Mouse (Mus musculus): Measurements from ENCODE around the gene Slc35b1. TPM values are rescaled to one million over a fixed set of nuclear protein-coding genes. Genes with fewer than 3 reads are reported as not detected.

The Slc35b1 gene
- polyA plus RNA-seq, 1 experiment from 2014 or later, result 149 TPM

DNA sequence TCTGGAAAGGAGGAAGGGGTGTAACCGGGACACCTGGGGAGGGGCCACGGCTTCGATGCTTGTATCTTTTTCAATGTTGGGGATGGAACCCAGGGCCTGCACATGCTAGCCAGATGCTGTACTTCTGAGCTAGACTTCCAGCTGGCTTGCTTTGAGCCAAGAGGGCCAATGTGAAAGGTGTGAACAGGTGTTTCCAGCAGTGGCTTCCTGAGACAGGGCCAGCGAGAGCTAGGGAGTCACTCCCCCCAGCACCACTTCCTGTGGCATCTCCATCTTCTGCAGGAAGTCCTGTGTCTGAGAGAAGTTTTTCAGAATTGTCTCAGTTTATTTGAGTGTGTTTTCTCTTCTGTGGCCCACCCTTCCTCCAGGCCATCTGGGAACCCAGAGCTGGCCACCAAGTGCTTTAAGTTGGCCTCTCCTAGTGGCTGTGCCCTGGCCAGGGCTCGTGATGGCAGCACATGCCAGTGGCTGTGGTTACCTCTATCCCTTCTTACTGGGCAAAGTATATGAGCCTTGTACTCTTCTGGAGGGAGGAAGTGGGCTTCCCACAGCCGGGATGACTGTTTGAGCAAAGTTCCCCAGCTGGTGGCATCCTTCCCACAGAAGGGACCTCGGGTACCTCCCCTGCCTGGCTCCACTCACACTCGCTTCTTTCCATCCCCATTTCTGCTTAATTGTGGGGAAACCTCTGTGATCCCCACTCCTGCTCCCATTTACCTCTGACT is 17.3 kb upstream of the Slc35b1 start:
- H3K4me2 ChIP-seq (replicated peaks), result no peak overlapping the region
- H3K4me3 ChIP-seq (replicated peaks), result no peak overlapping the region
- H3K36me3 ChIP-seq, result no peaks in the 10 kb centered on the region
- no peak for ATAC-seq
- 85% methylated on average over 8 of the region's 8 CpGs for WGBS
- H3K27ac ChIP-seq, result no peak overlapping the region
- H3K27me3 ChIP-seq, result no peaks in the 10 kb centered on the region
- H3K9me3 ChIP-seq, result no peaks in the 10 kb centered on the region
- no peak overlapping the region for H3K9ac ChIP-seq (replicated peaks)
- H3K4me1 ChIP-seq (replicated peaks), result 0 out of 2 replicates have a peak, but pooled peaks cover 3% of the 10 kb centered on the region

DNA sequence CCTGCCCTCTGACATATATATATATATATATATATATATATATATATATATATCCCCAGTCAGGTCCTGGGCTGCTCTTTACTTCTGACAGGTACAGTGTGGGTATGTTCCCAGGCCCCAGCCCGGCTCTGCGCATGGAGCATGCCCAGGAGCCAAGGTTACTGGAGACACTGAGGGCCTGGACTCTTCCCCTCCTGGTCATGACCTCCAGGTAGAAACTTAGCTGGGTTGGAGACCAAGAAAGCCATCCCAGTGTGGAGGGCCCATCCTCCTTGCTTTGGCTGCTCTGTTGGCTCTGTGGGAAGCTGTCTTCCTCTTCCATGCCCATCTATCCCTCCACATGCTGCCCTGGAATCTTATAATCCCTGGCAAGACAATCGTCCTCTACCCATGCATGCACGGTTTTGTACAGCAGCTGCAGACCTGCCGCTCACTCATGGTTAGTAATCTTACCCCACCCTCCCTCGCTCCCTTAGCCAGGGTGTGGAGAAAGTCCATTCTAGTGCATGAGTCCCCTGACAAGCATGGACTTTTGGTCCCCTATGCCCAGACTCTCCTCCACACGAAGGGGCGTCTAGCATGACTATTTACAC is 16.2 kb upstream of the Slc35b1 start:
- 84% methylated on average over 8 of the region's 8 CpGs for WGBS
- ATAC-seq, result no peak
- Histone ChIP-seq H3K4me2 (replicated peaks) (no peak overlapping the region), H3K36me3 (0 out of 2 replicates have a peak, but pooled peaks cover 3% of the 10 kb centered on the region), H3K27ac (no peak overlapping the region), H3K9me3 (no peaks in the 10 kb centered on the region), H3K4me1 (replicated peaks) (0 out of 2 replicates have a peak, but pooled peaks cover 3% of the 10 kb centered on the region), H3K4me3 (replicated peaks) (no peak overlapping the region), H3K27me3 (no peaks in the 10 kb centered on the region), H3K9ac (replicated peaks) (no peak overlapping the region)

DNA sequence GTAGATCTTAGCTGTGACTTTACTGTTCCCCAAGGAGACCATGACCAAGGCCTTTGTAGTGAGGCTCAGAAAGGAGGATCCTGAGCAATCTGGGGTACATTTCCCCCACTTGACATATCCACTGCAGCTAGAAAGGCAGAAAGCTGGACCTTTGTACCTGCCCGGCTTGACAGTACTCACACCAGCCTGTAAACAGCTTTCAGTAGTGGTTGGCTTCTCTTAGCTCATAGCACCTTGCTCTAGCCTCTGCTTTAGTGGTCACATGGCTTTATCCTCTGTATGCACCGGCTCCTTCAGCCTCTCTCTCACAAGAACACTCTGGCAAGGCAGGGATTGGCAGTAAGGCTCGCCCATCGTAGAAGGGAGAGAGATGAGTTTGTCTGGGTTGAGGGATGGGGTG is 15.6 kb upstream of the Slc35b1 start:
- Histone ChIP-seq H3K9me3 (no peaks in the 10 kb centered on the region), H3K4me3 (replicated peaks) (no peak overlapping the region), H3K27ac (no peak overlapping the region), H3K4me2 (replicated peaks) (no peak overlapping the region), H3K36me3 (0 out of 2 replicates have a peak, but pooled peaks cover 4% of the 10 kb centered on the region), H3K9ac (replicated peaks) (no peak overlapping the region), H3K27me3 (no peaks in the 10 kb centered on the region), H3K4me1 (replicated peaks) (0 out of 2 replicates have a peak, but pooled peaks cover 3% of the 10 kb centered on the region)
- ATAC-seq, result no peak
- 92% methylated on average over 4 of the region's 4 CpGs for WGBS

DNA sequence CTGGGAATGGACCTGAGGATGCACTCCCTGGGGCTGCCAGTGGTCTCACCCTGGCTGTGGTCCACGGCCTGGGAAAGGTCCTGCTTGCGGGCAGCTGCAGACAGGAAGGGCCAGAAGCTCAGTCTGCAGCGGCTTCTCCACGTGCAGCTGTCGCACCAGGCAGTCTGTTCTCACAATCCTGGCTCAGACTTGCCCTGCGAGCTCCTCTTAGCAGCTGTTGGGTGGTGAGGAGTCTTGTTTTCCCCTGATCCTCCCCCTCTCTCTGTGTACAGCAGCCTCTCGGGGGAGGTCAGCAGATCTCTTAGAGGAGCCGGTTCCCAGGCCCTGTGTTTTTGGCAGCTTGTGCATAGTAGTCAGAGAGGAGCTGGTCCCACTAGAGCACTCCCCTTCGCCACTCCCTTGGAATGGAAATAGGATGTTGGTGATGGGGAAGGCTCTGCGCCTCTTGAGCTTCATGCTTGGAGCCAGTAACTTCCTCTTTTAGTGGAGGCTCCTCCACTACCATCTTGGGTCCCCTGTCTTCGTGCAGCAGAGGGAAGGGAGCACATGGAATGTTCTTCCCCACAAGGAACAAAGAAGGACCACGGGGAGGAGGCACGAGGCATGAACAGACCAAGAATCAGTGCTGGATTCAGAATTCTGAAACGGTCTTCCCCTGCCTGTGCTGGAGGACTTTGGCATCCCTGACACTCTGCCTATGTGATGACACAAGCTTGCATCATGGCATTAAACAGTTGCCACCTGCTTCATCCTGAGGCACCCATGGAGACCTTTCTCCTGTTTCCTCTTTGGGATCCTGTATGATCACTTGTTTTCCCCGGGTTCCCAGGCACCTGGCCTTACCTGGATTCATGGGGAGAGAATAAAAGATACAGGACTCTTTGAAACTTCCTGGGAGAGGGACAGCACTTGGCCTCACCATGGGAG is 14.3 kb upstream of the Slc35b1 start:
- no peak for ATAC-seq
- Histone ChIP-seq H3K36me3 (0 out of 2 replicates have a peak, but pooled peaks cover 6% of the 10 kb centered on the region), H3K9ac (replicated peaks) (peak overlapping the region; percentile 50), H3K27ac (no peak overlapping the region), H3K4me3 (replicated peaks) (no peak overlapping the region), H3K9me3 (no peaks in the 10 kb centered on the region), H3K4me1 (replicated peaks) (0 out of 2 replicates have a peak, but pooled peaks cover 3% of the 10 kb centered on the region), H3K4me2 (replicated peaks) (no peak overlapping the region), H3K27me3 (no peaks in the 10 kb centered on the region)
- 70% methylated on average over 15 of the region's 15 CpGs for WGBS

DNA sequence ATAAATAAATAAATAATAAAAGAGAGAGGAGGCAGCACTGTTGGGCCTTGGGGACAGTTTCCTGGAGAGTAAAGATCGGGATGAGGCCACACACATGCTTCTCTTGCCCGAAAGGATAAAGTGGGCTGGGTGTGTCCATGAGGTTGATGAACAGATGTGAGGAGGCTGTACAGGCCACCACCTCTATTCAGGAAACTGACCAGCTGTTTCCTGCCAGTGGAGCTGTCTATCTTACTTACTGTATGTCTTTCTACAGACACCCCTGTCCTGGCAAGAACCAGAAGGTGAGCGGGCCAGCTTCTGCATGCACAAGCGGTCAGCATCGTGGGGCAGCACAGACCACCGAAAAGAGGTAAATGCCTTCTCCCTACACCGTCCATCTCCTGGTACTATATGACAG is 13.3 kb upstream of the Slc35b1 start:
- no peak overlapping the region for H3K4me3 ChIP-seq (replicated peaks)
- H3K4me1 ChIP-seq (replicated peaks), result 0 out of 2 replicates have a peak, but pooled peaks cover 3% of the 10 kb centered on the region
- 92% methylated on average over 7 of the region's 7 CpGs for WGBS
- peaks cover 11% of the 10 kb centered on the region; the same call in 1 of the 2 replicates for H3K36me3 ChIP-seq
- H3K4me2 ChIP-seq (replicated peaks), result no peak overlapping the region
- H3K27me3 ChIP-seq, result no peaks in the 10 kb centered on the region
- ATAC-seq, result no peak
- no peaks in the 10 kb centered on the region for H3K9me3 ChIP-seq
- H3K27ac ChIP-seq, result no peak overlapping the region
- no peak overlapping the region for H3K9ac ChIP-seq (replicated peaks)

DNA sequence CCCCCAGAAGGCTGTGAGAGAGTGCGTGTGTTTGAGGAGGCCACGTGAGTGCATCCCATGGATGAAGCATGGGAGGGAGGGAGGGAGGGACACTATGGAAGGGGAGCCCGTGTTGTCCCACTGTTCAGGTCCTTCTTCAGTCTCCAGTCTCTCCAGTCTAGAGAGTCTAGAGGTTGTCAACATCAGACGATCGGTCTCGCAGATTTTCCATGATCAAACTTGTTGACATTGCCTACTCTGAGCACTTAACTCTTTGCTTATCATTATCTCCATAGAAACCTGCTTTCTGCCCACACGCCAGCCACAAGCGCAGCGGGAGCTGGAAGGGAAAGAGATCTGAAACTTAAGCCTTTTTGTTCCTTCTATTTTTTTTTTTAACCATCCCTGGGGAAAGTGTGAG is 5.6 kb upstream of the Slc35b1 start:
- Histone ChIP-seq H3K9me3 (no peaks in the 10 kb centered on the region), H3K36me3 (peaks cover 9% of the 10 kb centered on the region; the same call in 1 of the 2 replicates), H3K4me2 (replicated peaks) (no peak overlapping the region), H3K9ac (replicated peaks) (no peak overlapping the region), H3K4me3 (replicated peaks) (no peak overlapping the region), H3K27ac (no peak overlapping the region), H3K27me3 (no peaks in the 10 kb centered on the region), H3K4me1 (replicated peaks) (no peaks in the 10 kb centered on the region)
- 83% methylated on average over 9 of the region's 9 CpGs for WGBS
- no peak for ATAC-seq

DNA sequence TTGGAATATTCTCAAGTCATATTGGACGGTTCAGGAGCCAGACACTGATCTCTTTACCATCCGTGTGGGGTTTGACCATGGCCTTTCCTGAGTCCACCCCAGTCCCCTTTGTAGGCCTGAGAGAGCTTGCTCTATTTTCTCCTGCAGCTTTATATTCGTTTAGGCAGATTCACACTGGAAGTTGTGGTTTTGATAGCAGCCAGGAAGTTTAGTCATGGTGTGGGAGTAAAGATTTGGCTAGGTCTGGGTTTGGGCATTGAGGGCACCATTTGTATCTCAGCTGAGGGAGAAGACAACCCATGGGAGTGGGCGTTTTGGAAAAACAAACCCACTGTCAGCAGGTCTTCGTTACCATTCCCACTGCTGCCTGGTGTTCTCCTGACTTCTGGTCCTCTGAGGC is 4.9 kb upstream of the Slc35b1 start:
- Histone ChIP-seq H3K27ac (no peak overlapping the region), H3K4me2 (replicated peaks) (no peak overlapping the region), H3K9me3 (no peaks in the 10 kb centered on the region), H3K27me3 (no peaks in the 10 kb centered on the region), H3K36me3 (peaks cover 8% of the 10 kb centered on the region; the same call in 1 of the 2 replicates), H3K4me1 (replicated peaks) (no peaks in the 10 kb centered on the region), H3K4me3 (replicated peaks) (no peak overlapping the region), H3K9ac (replicated peaks) (no peak overlapping the region)
- 78% methylated on average over 5 of the region's 5 CpGs for WGBS
- ATAC-seq, result no peak

DNA sequence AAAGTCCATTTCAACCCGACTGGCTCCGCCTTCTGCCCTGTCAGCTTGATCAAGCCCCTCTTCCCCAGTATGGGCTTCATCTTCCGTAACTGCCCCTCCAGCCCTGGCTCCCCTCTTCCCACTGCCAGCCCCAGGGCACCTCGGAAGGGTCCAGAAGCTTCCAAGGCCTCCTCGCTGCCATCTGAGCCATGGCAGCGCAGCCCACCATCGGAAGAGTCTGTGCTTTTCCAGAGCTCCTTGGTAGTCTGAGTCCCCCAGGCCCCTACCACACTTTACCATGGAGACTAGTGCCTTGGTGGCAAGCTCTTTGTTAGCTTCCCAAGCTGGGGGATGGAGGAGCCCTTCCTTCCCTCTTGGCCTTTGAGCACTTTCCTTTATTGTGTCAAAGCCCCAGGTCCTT is 3.8 kb upstream of the Slc35b1 start:
- no peak for ATAC-seq
- no peak overlapping the region for H3K9ac ChIP-seq (replicated peaks)
- H3K36me3 ChIP-seq, result peaks cover 6% of the 10 kb centered on the region; the same call in 1 of the 2 replicates
- H3K9me3 ChIP-seq, result no peaks in the 10 kb centered on the region
- no peak overlapping the region for H3K27ac ChIP-seq
- H3K27me3 ChIP-seq, result no peaks in the 10 kb centered on the region
- H3K4me1 ChIP-seq (replicated peaks), result peaks cover 4% of the 10 kb centered on the region
- no peak overlapping the region for H3K4me2 ChIP-seq (replicated peaks)
- H3K4me3 ChIP-seq (replicated peaks), result no peak overlapping the region
- WGBS, result 91% methylated on average over 7 of the region's 7 CpGs

DNA sequence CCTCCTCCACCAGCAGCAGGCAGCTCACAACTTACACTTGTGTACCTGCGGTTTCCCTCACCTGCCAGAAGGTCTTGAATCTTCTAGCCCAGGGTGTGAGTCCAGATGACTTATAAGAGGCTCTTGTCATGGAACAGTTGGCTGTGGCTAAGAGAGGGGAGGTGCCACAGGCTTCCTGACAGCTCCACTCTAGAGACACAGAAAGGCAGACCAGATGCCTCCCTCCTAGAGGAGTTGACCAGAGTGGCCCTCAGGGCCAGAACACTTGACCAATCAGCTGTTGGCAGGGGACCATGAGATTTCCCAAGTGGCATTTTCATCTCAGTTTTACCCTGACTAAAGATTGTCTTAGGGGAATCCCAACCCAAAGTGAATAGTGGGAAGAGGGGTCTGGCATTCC is 3.3 kb upstream of the Slc35b1 start:
- no peaks in the 10 kb centered on the region for H3K9me3 ChIP-seq
- peaks cover 8% of the 10 kb centered on the region for H3K4me1 ChIP-seq (replicated peaks)
- 96% methylated on average over 1 of the region's 1 CpGs for WGBS
- H3K27ac ChIP-seq, result no peak overlapping the region
- ATAC-seq, result no peak
- no peak overlapping the region for H3K4me3 ChIP-seq (replicated peaks)
- 0 out of 2 replicates have a peak, but pooled peaks cover 3% of the 10 kb centered on the region for H3K36me3 ChIP-seq
- H3K9ac ChIP-seq (replicated peaks), result no peak overlapping the region
- H3K27me3 ChIP-seq, result no peaks in the 10 kb centered on the region
- H3K4me2 ChIP-seq (replicated peaks), result no peak overlapping the region

DNA sequence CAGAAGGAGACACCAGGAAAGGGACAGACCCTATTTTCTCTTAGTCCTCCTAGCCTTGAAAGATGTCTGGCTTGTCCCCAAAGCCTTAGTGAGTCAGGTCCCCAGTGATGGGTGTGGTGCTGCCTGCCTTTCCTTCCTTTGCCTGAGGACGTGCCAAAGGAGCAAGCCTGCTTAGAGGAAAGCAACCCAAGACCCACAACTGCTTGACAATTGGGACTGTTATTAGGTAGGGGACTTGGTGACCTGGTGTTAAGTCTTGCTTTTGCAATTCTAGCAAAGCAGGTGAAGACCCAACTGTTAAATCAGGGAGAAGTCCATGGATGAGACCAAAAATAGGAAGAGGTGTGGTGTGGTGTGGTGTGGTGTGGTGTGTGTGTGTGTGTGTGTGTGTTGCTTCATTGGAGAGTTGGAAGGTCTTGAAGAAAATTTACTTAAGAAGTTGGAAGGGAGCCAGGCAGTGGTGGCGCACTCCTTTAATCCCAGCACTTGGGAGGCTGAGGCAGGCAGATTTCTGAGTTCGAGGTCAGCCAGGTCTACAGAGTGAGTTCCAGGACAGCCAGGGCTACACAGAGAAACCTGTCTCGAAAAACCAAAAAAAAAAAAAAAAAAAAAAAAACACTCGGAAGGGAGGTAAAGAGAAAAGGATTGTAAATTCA is 1.0 kb upstream of the Slc35b1 start:
- Histone ChIP-seq H3K4me3 (replicated peaks) (no peak overlapping the region), H3K4me2 (replicated peaks) (no peak overlapping the region), H3K9me3 (no peaks in the 10 kb centered on the region), H3K27me3 (no peaks in the 10 kb centered on the region), H3K4me1 (replicated peaks) (peaks cover 20% of the 10 kb centered on the region), H3K36me3 (peaks cover 22% of the 10 kb centered on the region), H3K9ac (replicated peaks) (no peak overlapping the region), H3K27ac (no peak overlapping the region)
- WGBS, result 92% methylated on average over 5 of the region's 5 CpGs
- ATAC-seq, result no peak

DNA sequence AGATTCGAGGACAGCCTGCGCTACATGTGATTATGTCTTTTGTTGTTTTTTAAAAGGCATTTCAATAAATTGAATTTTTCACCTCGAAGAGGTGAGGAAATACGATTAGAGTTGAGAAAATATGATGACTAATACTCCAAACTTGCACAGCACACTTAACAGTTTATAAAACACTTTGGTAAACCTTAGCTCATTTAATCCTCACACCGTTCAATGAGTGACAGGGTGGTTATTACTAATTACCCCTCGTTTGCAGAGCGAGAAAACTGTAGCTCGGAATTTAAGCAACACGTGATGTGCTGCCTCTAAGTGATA is 531 bp upstream of the Slc35b1 start:
- peak overlapping the region; percentile 62; the same call in 1 of the 2 replicates for H3K27ac ChIP-seq
- peak overlapping the region; percentile 40 for H3K4me2 ChIP-seq (replicated peaks)
- H3K4me1 ChIP-seq (replicated peaks), result peaks cover 20% of the 10 kb centered on the region
- no peak overlapping the region for H3K9ac ChIP-seq (replicated peaks)
- H3K36me3 ChIP-seq, result peaks cover 27% of the 10 kb centered on the region
- peak overlapping the region; percentile 25 for H3K4me3 ChIP-seq (replicated peaks)
- no peak for ATAC-seq
- H3K27me3 ChIP-seq, result no peaks in the 10 kb centered on the region
- 41% methylated on average over 9 of the region's 9 CpGs for WGBS
- H3K9me3 ChIP-seq, result no peaks in the 10 kb centered on the region
